In the genomic region with DNA sequence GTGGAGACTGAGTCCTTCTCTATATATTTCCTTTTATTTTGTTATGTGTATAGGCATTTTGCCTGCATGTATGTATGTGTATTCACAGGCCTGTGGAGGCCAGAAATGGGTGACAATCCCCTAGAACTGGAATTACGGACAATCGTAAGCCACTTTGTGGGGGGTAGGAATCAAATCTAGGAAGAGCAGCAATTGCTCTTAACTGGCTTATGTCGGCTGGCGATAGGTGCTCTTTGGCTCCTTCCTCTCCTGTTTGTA, we compare ENCODE assay signal across 26 mouse cellular contexts.
"Had no signal": no experiment of that assay in that cellular context is flagged by ENCODE, and none has a peak within 500 bp of the region (broad histone marks: within the 10 kb centered on the region; RNA-seq: fewer than 3 reads in every experiment).

No protein-coding gene starts in this region.

- H3K4me3 ChIP-seq: gastrocnemius, adult 2 months; heart, adult 2 months; heart, embryonic 12.5 days; hindbrain, embryonic 10.5 days; hindbrain, embryonic 12.5 days; intestine, embryonic 15.5 days; limb, embryonic 13.5 days; limb, embryonic 15.5 days; liver, embryonic 12.5 days had no signal

- ATAC-seq: hindbrain, embryonic 16.5 days; inflammation-experienced regulatory T-cells, adult 6 months; intestine, embryonic 15.5 days; intestine, postnatal 0 days; liver, embryonic 12.5 days had no signal

- H3K9me3 ChIP-seq: heart, embryonic 12.5 days; hindbrain, embryonic 10.5 days; hindbrain, embryonic 12.5 days; intestine, embryonic 15.5 days; limb, embryonic 13.5 days; limb, embryonic 15.5 days; liver, embryonic 12.5 days had no signal

- DNase-seq: gastrocnemius, adult 2 months; gastrocnemius, postnatal 10 days; gastrocnemius, postnatal 25 days; heart, adult 2 months; heart, postnatal 10 days; heart, postnatal 4 days; kidney, adult 18-20 months; kidney, adult 8-10 months; kidney, postnatal 14 days; kidney, postnatal 36 days; layer of hippocampus, adult 9-11 months; layer of hippocampus, postnatal 36 days; left cerebral cortex, postnatal 4 days had no signal

- H3K9ac ChIP-seq: heart, embryonic 12.5 days; hindbrain, embryonic 12.5 days; hindbrain, embryonic 14.5 days; intestine, embryonic 15.5 days; limb, embryonic 13.5 days; limb, embryonic 15.5 days; liver, embryonic 12.5 days; liver, embryonic 14.5 days had no signal

- H3K36me3 ChIP-seq: heart, embryonic 12.5 days; hindbrain, embryonic 10.5 days; hindbrain, embryonic 12.5 days; intestine, embryonic 15.5 days; limb, embryonic 13.5 days; limb, embryonic 15.5 days; liver, embryonic 12.5 days had no signal

- H3K4me2 ChIP-seq: heart, embryonic 12.5 days; hindbrain, embryonic 12.5 days; hindbrain, embryonic 14.5 days; intestine, embryonic 15.5 days; limb, embryonic 13.5 days; limb, embryonic 15.5 days; liver, embryonic 12.5 days had no signal

- H3K27me3 ChIP-seq: heart, embryonic 12.5 days; hindbrain, embryonic 12.5 days; intestine, embryonic 15.5 days; limb, embryonic 13.5 days; limb, embryonic 15.5 days; liver, embryonic 12.5 days had no signal

- H3K4me1 ChIP-seq: heart, embryonic 12.5 days; hindbrain, embryonic 10.5 days; hindbrain, embryonic 12.5 days; intestine, embryonic 15.5 days; limb, embryonic 13.5 days; limb, embryonic 15.5 days; liver, embryonic 12.5 days had no signal

- H3K27ac ChIP-seq: gastrocnemius, adult 2 months; heart, adult 2 months; hindbrain, embryonic 10.5 days; hindbrain, embryonic 12.5 days; hindbrain, embryonic 14.5 days; intestine, embryonic 15.5 days; kidney, postnatal 0 days; limb, embryonic 13.5 days; limb, embryonic 15.5 days; liver, embryonic 12.5 days; liver, embryonic 14.5 days had no signal
